8 mouse cellular contexts compared by ENCODE assay signal in the genomic region with DNA sequence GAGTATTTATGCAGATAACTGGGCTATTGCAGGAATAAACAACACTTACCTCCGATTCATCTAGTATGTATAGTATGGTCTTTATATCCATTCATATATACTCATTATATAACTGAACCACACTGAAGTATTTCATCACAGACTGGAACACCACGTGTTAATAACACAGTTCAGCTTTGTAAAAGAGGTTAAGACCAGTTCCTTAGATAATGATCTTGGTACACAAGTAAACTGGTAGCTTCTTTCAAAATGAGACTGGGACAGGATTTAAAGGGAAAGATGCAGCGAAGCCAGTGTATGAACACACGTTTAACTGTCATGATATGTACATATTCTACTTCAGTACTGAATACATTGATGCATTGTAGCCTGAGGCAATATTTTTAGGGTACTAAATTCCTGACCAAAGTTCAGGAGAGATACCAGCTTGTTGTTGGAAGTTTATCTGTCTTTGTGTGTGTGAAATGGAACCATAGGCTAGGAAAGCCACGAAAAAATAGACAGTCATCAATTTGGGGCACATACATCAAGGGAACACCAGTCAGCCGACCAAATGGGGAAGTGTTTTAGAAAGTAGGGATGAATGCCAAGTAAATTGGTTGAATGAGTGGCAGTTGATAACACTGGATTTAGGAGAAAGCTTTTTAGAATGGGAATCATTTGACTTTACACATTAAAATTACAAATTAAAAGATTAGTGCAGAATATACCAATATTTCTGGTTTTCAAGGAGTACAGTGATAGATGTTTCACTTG. TPM values are rescaled to one million over a fixed set of nuclear protein-coding genes. Genes with fewer than 3 reads are reported as not detected.
DNase-seq lines count a peak whose midpoint lies in the region; ATAC-seq and TF ChIP-seq lines count a peak whose summit lies in the region.

No protein-coding gene starts in this region.

- no peak overlapping the region for H3K27ac ChIP-seq in intestine, embryonic 14.5 days (ENCODE audit: low read depth)
- H3K27ac ChIP-seq in neural tube, embryonic 13.5 days (replicated peaks): no peak overlapping the region

- no peak for ATAC-seq in intestine, embryonic 14.5 days (replicated peaks; ENCODE audit: low FRiP score, low TSS enrichment, low read depth)
- ATAC-seq in neural tube, embryonic 13.5 days (ENCODE audit: low read depth): no peak

- H3K27me3 ChIP-seq in intestine, embryonic 14.5 days (replicated peaks; ENCODE audit: control insufficient read depth, insufficient read depth, low read length): no peaks in the 10 kb centered on the region
- H3K27me3 ChIP-seq in neural tube, embryonic 13.5 days: no peaks in the 10 kb centered on the region

- H3K9me3 ChIP-seq in intestine, embryonic 14.5 days (ENCODE audit: control insufficient read depth, low read length): no peaks in the 10 kb centered on the region
- no peaks in the 10 kb centered on the region for H3K9me3 ChIP-seq in neural tube, embryonic 13.5 days

- no peak for TF ChIP-seq POLR2A in lung, adult 2 months (IDR thresholded peaks at IDR 0.05; ENCODE audit: borderline replicate concordance, extremely low read depth, low read depth, low read length)

- peak overlapping the region; percentile 95 for H3K4me3 ChIP-seq in lung, adult 2 months (replicated peaks; ENCODE audit: extremely low read depth, low read depth, low read length)
- peak overlapping the region; percentile 94 for H3K4me3 ChIP-seq in intestine, embryonic 14.5 days (ENCODE audit: low read depth, low read length)
- H3K4me3 ChIP-seq in neural tube, embryonic 13.5 days: peak overlapping the region; percentile 92

- 20% methylated on average over 6 of the region's 6 CpGs for WGBS in lung, adult 2 months
- WGBS in intestine, embryonic 14.5 days: 35% methylated on average over 6 of the region's 6 CpGs
- 47% methylated on average over 6 of the region's 6 CpGs for WGBS in neural tube, embryonic 13.5 days

- H3K4me1 ChIP-seq in lung, adult 2 months (ENCODE audit: control insufficient read depth, insufficient read depth, low read length): peaks cover 3% of the 10 kb centered on the region; the same call in 1 of the 2 replicates
- H3K4me1 ChIP-seq in intestine, embryonic 14.5 days (replicated peaks; ENCODE audit: control insufficient read depth, insufficient read depth, low read length): peaks cover 9% of the 10 kb centered on the region
- peaks cover 22% of the 10 kb centered on the region for H3K4me1 ChIP-seq in neural tube, embryonic 13.5 days (replicated peaks)

- peaks cover 14% of the 10 kb centered on the region for H3K36me3 ChIP-seq in intestine, embryonic 14.5 days (ENCODE audit: control insufficient read depth, insufficient read depth, low read length)
- H3K36me3 ChIP-seq in neural tube, embryonic 13.5 days: peaks cover 8% of the 10 kb centered on the region; the same call in 1 of the 2 replicates

- TF ChIP-seq CTCF in lung, adult 2 months (IDR thresholded peaks at IDR 0.05; ENCODE audit: insufficient read depth, low read length): no peak

- H3K4me2 ChIP-seq in intestine, embryonic 14.5 days (ENCODE audit: low read length): peak overlapping the region; percentile 87
- H3K4me2 ChIP-seq in neural tube, embryonic 13.5 days: peak overlapping the region; percentile 94

- peak overlapping the region; percentile 97 for H3K9ac ChIP-seq in intestine, embryonic 14.5 days (ENCODE audit: low read length)
- peak overlapping the region; percentile 96 for H3K9ac ChIP-seq in neural tube, embryonic 13.5 days

- no peak for DNase-seq in lung, adult 2 months
- no peak for DNase-seq in lung, postnatal 10 days
- DNase-seq in c-Kit-positive CD71-positive TER-119-negative erythroid progenitor cells, embryonic 14.5 days (ENCODE audit: low read depth): peak; percentile 14
- DNase-seq in intestine, embryonic 14.5 days (ENCODE audit: low spot score): no peak
- DNase-seq in urinary bladder, postnatal 4 days (ENCODE audit: low spot score in 2 of 2): no peak
- no peak for DNase-seq in layer of hippocampus, adult 18-20 months (ENCODE audit: low spot score in 2 of 2)
- DNase-seq in gastrocnemius, postnatal 25 days: no peak

RNA-seq across cellular contexts. Expression of gene Chordc1, which starts 1.3 kb away (rescaled TPM):
- 22.4 and 24.6 TPM in 2 replicates for polyA plus RNA-seq in lung, adult 2 months (2012; rRNA removed)
- 89.2 and 101 TPM in 2 replicates for polyA plus RNA-seq in intestine, embryonic 14.5 days (2014; fragmentation: Nextera tagmentation; extraction: Ambion mirVana)
- 138 and 142 TPM in 2 replicates for polyA plus RNA-seq in neural tube, embryonic 13.5 days (2015; fragmentation: Nextera tagmentation; extraction: Ambion mirVana)
- 100 to 1,000 TPM; 118 to 119 TPM for total RNA-seq in layer of hippocampus, adult 18-20 months (2021)
- 10 to 100 TPM; 50.1 to 54.1 TPM for total RNA-seq in gastrocnemius, postnatal 25 days (2021)
